Mouse (Mus musculus) erythroid progenitor cell, adult 5-6 weeks (primary cell): ENCODE data around the gene Ccdc73. TPM values are rescaled to one million over a fixed set of nuclear protein-coding genes. Genes with fewer than 3 reads are reported as not detected.
"Not testable (repeated sequence)": the region's sequence is repeated elsewhere in the genome, so short reads cannot be mapped to it uniquely, and the experiment has no call there.

Experiments used
- ATAC-seq: replicated peaks from 2 replicates; pipeline ENCODE4 v1.8.0; 2016; ENCODE audit warnings: moderate number of reproducible peaks, mild to moderate bottlenecking, moderate TSS enrichment, inconsistent platforms; ENCODE audit not compliant: poor library complexity, low FRiP score, severe bottlenecking
- total RNA-seq, 2 experiments: library from RNA; stranded (forward) in 1 of 2; stranded (reverse) in 1 of 2; fragments of 150-400 nt in 1 of 2; fragments of 186-747, 209-891 nt in 1 of 2; gene quantifications; 2 replicates each; pipeline versions ENCODE4 v1.2.3 to v1.2.4; 2015 to 2017; ENCODE audit warnings: low replicate concordance in 2 of 2

Gene Ccdc73
- total RNA-seq, 2 experiments from 2014 or later = 1.3 to 21.0 TPM

GRCm38 (mm10) chr2:104864176-104864860 is 3.3 kb upstream of the Ccdc73 start:
- no peak for ATAC-seq

GRCm38 (mm10) chr2:104869101-104869500 is 1.5 kb downstream of the Ccdc73 start:
- ATAC-seq = no peak

- no peak for ATAC-seq
These were observed 11.2 kb downstream of the Ccdc73 start for GRCm38 (mm10) chr2:104878794-104879193.

- no peak for ATAC-seq
These were observed 18.5 kb downstream of the Ccdc73 start for GRCm38 (mm10) chr2:104886109-104886508.

- not testable (repeated sequence) for ATAC-seq
These were observed 19.7 kb downstream of the Ccdc73 start for GRCm38 (mm10) chr2:104887331-104887730.

- peak; percentile 59; the same call in 1 of the 2 replicates for ATAC-seq
These were observed 20.4 kb downstream of the Ccdc73 start for GRCm38 (mm10) chr2:104887882-104888566.

GRCm38 (mm10) chr2:104899975-104900374 is 32.4 kb downstream of the Ccdc73 start:
- ATAC-seq = no peak

- no peak; the same call in 1 of the 2 replicates for ATAC-seq
These were observed 48.1 kb downstream of the Ccdc73 start for GRCm38 (mm10) chr2:104915709-104916108.

- ATAC-seq = no peak
These were observed 96.9 kb downstream of the Ccdc73 start for GRCm38 (mm10) chr2:104964492-104964891.

- no peak for ATAC-seq
These were observed 114.1 kb downstream of the Ccdc73 start for GRCm38 (mm10) chr2:104981712-104982111.

GRCm38 (mm10) chr2:104985796-104986195 is 118.2 kb downstream of the Ccdc73 start:
- no peak for ATAC-seq

GRCm38 (mm10) chr2:104988974-104989373 is 121.4 kb downstream of the Ccdc73 start:
- ATAC-seq = no peak

GRCm38 (mm10) chr2:104994436-104994835 is 126.8 kb downstream of the Ccdc73 start:
- ATAC-seq = no peak

- ATAC-seq = no peak
These were observed 128.6 kb downstream of the Ccdc73 start for GRCm38 (mm10) chr2:104996201-104996600.

- no peak for ATAC-seq
These were observed 139.6 kb downstream of the Ccdc73 start for GRCm38 (mm10) chr2:105007236-105007635.

- no peak for ATAC-seq
These were observed 148.8 kb downstream of the Ccdc73 start for GRCm38 (mm10) chr2:105016192-105016966.

- ATAC-seq = peak; percentile 86
These were observed 149.3 kb downstream of the Ccdc73 start, which contains the start of gene Eif3m for GRCm38 (mm10) chr2:105016967-105017287. Gene Eif3m, minus strand, starts transcription at chr2:105017080.

GRCm38 (mm10) chr2:105017802-105018201 is 150.2 kb downstream of the Ccdc73 start:
- ATAC-seq = peak; percentile 56

GRCm38 (mm10) chr2:105019457-105019856 is 151.9 kb downstream of the Ccdc73 start:
- no peak for ATAC-seq

- no peak for ATAC-seq
These were observed 153.7 kb downstream of the Ccdc73 start for GRCm38 (mm10) chr2:105021256-105021655.

GRCm38 (mm10) chr2:105021836-105022235 is 154.2 kb downstream of the Ccdc73 start:
- ATAC-seq = peak; percentile 64
